Mouse (Mus musculus): ENCODE data around the gene Exoc4.

Gene Exoc4

GRCm38 (mm10) chr6:33308646-33309045 lies 59.8 kb downstream of the Exoc4 start:
- DNase-seq (ENCODE audit: low read depth, low spot score), result no peak

GRCm38 (mm10) chr6:33310486-33310885 lies 61.6 kb downstream of the Exoc4 start:
- no peak for DNase-seq (ENCODE audit: low read depth, low spot score)

- DNase-seq (ENCODE audit: low read depth, low spot score), result no peak
Observed at GRCm38 (mm10) chr6:33322849-33323248, 74.0 kb downstream of the Exoc4 start.

GRCm38 (mm10) chr6:33323386-33323785 lies 74.5 kb downstream of the Exoc4 start:
- DNase-seq (ENCODE audit: low read depth, low spot score), result no peak

GRCm38 (mm10) chr6:33328326-33328725 lies 79.4 kb downstream of the Exoc4 start:
- DNase-seq (ENCODE audit: low read depth, low spot score), result no peak

- DNase-seq (ENCODE audit: low read depth, low spot score), result no peak
Observed at GRCm38 (mm10) chr6:33347088-33347775, 98.3 kb downstream of the Exoc4 start.

- no peak for DNase-seq (ENCODE audit: low read depth, low spot score)
Observed at GRCm38 (mm10) chr6:33361613-33362012, 112.7 kb downstream of the Exoc4 start.

GRCm38 (mm10) chr6:33380517-33380916 lies 131.6 kb downstream of the Exoc4 start:
- DNase-seq (ENCODE audit: low read depth, low spot score), result no peak

GRCm38 (mm10) chr6:33382176-33382575 lies 133.3 kb downstream of the Exoc4 start:
- DNase-seq (ENCODE audit: low read depth, low spot score), result no peak

GRCm38 (mm10) chr6:33392020-33392419 lies 143.1 kb downstream of the Exoc4 start:
- no peak for DNase-seq (ENCODE audit: low read depth, low spot score)

- DNase-seq (ENCODE audit: low read depth, low spot score), result no peak
Observed at GRCm38 (mm10) chr6:33399491-33399890, 150.6 kb downstream of the Exoc4 start.

- DNase-seq (ENCODE audit: low read depth, low spot score), result no peak
Observed at GRCm38 (mm10) chr6:33401161-33401560, 152.3 kb downstream of the Exoc4 start.

GRCm38 (mm10) chr6:33405562-33406275 lies 156.8 kb downstream of the Exoc4 start:
- no peak for DNase-seq (ENCODE audit: low read depth, low spot score)

GRCm38 (mm10) chr6:33409586-33409985 lies 160.7 kb downstream of the Exoc4 start:
- no peak for DNase-seq (ENCODE audit: low read depth, low spot score)

- DNase-seq (ENCODE audit: low read depth, low spot score), result no peak
Observed at GRCm38 (mm10) chr6:33425007-33425406, 176.1 kb downstream of the Exoc4 start.

GRCm38 (mm10) chr6:33431207-33431787 lies 182.4 kb downstream of the Exoc4 start:
- DNase-seq (ENCODE audit: low read depth, low spot score), result no peak

- no peak for DNase-seq (ENCODE audit: low read depth, low spot score)
Observed at GRCm38 (mm10) chr6:33440508-33440907, 191.6 kb downstream of the Exoc4 start.

GRCm38 (mm10) chr6:33453810-33454209 lies 204.9 kb downstream of the Exoc4 start:
- no peak for DNase-seq (ENCODE audit: low read depth, low spot score)

GRCm38 (mm10) chr6:33454354-33454753 lies 205.5 kb downstream of the Exoc4 start:
- DNase-seq (ENCODE audit: low read depth, low spot score), result no peak

- no peak for DNase-seq (ENCODE audit: low read depth, low spot score)
Observed at GRCm38 (mm10) chr6:33455238-33455637, 206.4 kb downstream of the Exoc4 start.

- no peak for DNase-seq (ENCODE audit: low read depth, low spot score)
Observed at GRCm38 (mm10) chr6:33464862-33465261, 216.0 kb downstream of the Exoc4 start.

- no peak for DNase-seq (ENCODE audit: low read depth, low spot score)
Observed at GRCm38 (mm10) chr6:33465392-33465791, 216.5 kb downstream of the Exoc4 start.

Measured in WW6 (cell line).